Mouse (Mus musculus) kidney, adult 2 months (tissue): ENCODE data around the gene Cfap20.

ENCODE experiments used
- CTCF ChIP-seq: fragments of 200-500 bp; conservative IDR thresholded peaks from 2 replicates; pipeline ENCODE4 v1.5.1; 2011; ENCODE audit warnings: low read depth, mild to moderate bottlenecking, control low read depth, low read length, moderate library complexity, mixed read lengths; ENCODE audit not compliant: insufficient read depth, insufficient read length
- POLR2A ChIP-seq: fragments of 200-500 bp; IDR thresholded peaks from one replicate; pipeline ENCODE4 v1.6.1; 2011; ENCODE audit warnings: low read depth, low read length, control low read depth

- TF ChIP-seq CTCF (no peak), POLR2A (no peak)
Measured at GRCm38 (mm10) chr8:95447661-95448060, 13.0 kb upstream of the Cfap20 start.
